Mouse (Mus musculus) ES-E14 (cell line): Measurements from ENCODE around the gene Pax5. TPM values are rescaled to one million over a fixed set of nuclear protein-coding genes. Genes with fewer than 3 reads are reported as not detected.

Experiments
- DNase-seq: peaks from one replicate; pipeline ENCODE4 v3.0.0-alpha.2; 2013; ENCODE audit warnings: low read depth, low spot score
- H3K27ac ChIP-seq: 2 replicates; pipeline ENCODE4 v1.5.1; 2012; ENCODE audit warnings: low read depth, mild to moderate bottlenecking, low read length, moderate library complexity, mixed read lengths; ENCODE audit not compliant: poor library complexity, insufficient read depth, severe bottlenecking
- H3K36me3 ChIP-seq: 2 replicates; pipeline ENCODE4 v1.6.1; 2012; ENCODE audit warnings: mild to moderate bottlenecking, low read length, moderate library complexity, mixed read lengths; ENCODE audit not compliant: control insufficient read depth, poor library complexity, insufficient read depth, severe bottlenecking
- H3K4me1 ChIP-seq, 2 experiments: fragments of 150-350 bp in 1 of 2; sonication (generic) in 1 of 2; 2 replicates each; pipeline ENCODE4 v1.6.1; 2012; ENCODE audit warnings: low read length in 2 of 2, mild to moderate bottlenecking in 1 of 2, mixed read lengths in 1 of 2; ENCODE audit not compliant: control insufficient read depth in 2 of 2, insufficient read depth in 2 of 2, poor library complexity in 1 of 2
- H3K4me3 ChIP-seq, 2 experiments: fragments of 150-350 bp in 1 of 2; sonication (generic) in 1 of 2; 2 replicates each; pipeline ENCODE4 v1.5.1; 2012; ENCODE audit warnings: low read length in 2 of 2, low read depth in 1 of 2, mild to moderate bottlenecking in 1 of 2, mixed read lengths in 1 of 2; ENCODE audit not compliant: insufficient read depth in 1 of 2, poor library complexity in 1 of 2, severe bottlenecking in 1 of 2
- H3K9ac ChIP-seq: 2 replicates; pipeline ENCODE4 v1.6.1; 2012; ENCODE audit warnings: low read depth, mild to moderate bottlenecking, low read length, mixed read lengths; ENCODE audit not compliant: poor library complexity, insufficient read depth, severe bottlenecking
- H3K9me3 ChIP-seq: fragments of 150-350 bp; sonication (generic); 2 replicates; pipeline ENCODE4 v1.6.1; 2012; ENCODE audit warnings: low read depth, mild to moderate bottlenecking, low read length; ENCODE audit not compliant: control insufficient read depth, insufficient read depth
- CHD2 ChIP-seq: IDR thresholded peaks from 2 replicates; pipeline ENCODE4 v1.6.1; 2014; ENCODE audit warnings: mild to moderate bottlenecking, low read depth, low read length, inconsistent platforms
- HCFC1 ChIP-seq: IDR thresholded peaks from 2 replicates; pipeline ENCODE4 v1.6.1; 2012; ENCODE audit warnings: low read length, inconsistent platforms, borderline replicate concordance; ENCODE audit not compliant: insufficient read depth
- MAFK ChIP-seq: IDR thresholded peaks from 2 replicates; pipeline ENCODE4 v1.6.1; 2014; ENCODE audit warnings: mild to moderate bottlenecking, low read depth, low read length, inconsistent platforms; ENCODE audit not compliant: insufficient read depth
- ZC3H11A ChIP-seq: IDR thresholded peaks from 2 replicates; pipeline ENCODE4 v1.6.1; 2012; ENCODE audit warnings: low read depth, mild to moderate bottlenecking, inconsistent platforms, low read length, borderline replicate concordance
- ZNF384 ChIP-seq: IDR thresholded peaks from 2 replicates; pipeline ENCODE4 v1.6.1; 2012; ENCODE audit warnings: low read depth, low read length, inconsistent platforms
- in situ Hi-C, 2 experiments: fragments of 600-800 bp; cut with MboI; formaldehyde crosslinking; loops; one replicate each; pipeline ENCODE4 v1.15.1; 2025; ENCODE audit warnings: low sequenced_read_pairs in 2 of 2, inconsistent platforms in 1 of 2; ENCODE audit not compliant: unreplicated experiment in 2 of 2
- total RNA-seq: library from RNA; depleted of rRNA; stranded (reverse); fragments of 300-350 nt; gene quantifications from 2 replicates; pipeline ENCODE4 v1.2.3, GENCODE M21; 2012

Gene Pax5
- total RNA-seq, 1 experiment, result 0.13 TPM

DNA sequence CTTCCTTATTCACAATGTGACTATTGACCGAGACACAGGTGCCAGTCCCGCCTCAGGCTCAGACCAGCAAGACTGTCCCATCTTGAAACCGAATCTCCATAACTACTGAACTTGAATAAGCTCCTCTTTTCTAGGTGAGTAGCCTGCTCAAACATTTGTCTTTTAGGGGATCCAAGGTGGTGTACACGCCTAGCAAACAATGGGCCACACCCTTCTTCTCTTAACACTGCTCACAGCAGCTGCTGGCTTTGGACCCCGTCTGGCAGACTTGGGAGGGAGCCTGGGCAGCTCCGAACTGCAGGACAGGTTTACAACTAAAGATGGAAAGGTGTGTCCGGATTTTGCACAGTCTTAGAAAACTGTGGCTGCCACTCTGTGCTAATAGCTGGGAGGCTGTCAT is 161.3 kb downstream of the Pax5 start:
- in situ Hi-C loops, result no loop called here
- Histone ChIP-seq H3K4me3 (no peak overlapping the region), H3K4me1 (peaks cover 7 to 30% of the 10 kb centered on the region in 2 experiments), H3K9ac (no peak overlapping the region), H3K27ac (no peak overlapping the region), H3K36me3 (no peaks in the 10 kb centered on the region), H3K9me3 (no peaks in the 10 kb centered on the region)
- DNase-seq, result no peak
- no peak for TF ChIP-seq MAFK
- no peak for TF ChIP-seq ZNF384
- TF ChIP-seq HCFC1, result no peak
- no peak for TF ChIP-seq CHD2
- TF ChIP-seq ZC3H11A, result no peak

DNA sequence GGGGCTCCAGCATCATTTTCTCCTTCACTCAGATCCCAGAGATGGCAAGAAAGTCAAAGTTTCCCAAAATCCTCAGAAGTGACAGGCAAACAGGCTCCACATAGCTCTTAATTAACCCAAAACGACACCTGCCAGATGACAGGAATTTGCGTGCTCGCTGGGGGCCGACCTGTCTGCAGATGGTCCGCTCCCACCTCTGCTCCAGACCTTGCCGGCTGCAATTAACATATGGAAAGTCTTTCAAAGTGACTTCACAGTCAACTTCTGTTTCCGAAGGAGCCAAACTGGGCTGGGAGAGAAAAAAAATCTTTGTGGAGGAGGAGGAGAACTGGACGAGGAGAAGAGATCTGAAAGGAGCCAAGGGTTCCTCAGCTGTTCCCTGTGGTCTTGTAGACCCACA is 164.6 kb downstream of the Pax5 start:
- Histone ChIP-seq H3K27ac (no peak overlapping the region), H3K9me3 (no peaks in the 10 kb centered on the region), H3K4me1 (peaks cover 7 to 38% of the 10 kb centered on the region in 2 experiments), H3K9ac (no peak overlapping the region), H3K36me3 (no peaks in the 10 kb centered on the region), H3K4me3 (no peak overlapping the region)
- TF ChIP-seq MAFK (no peak), ZC3H11A (no peak), CHD2 (no peak), ZNF384 (no peak), HCFC1 (no peak)
- in situ Hi-C loops, result no loop called here
- DNase-seq, result no peak

DNA sequence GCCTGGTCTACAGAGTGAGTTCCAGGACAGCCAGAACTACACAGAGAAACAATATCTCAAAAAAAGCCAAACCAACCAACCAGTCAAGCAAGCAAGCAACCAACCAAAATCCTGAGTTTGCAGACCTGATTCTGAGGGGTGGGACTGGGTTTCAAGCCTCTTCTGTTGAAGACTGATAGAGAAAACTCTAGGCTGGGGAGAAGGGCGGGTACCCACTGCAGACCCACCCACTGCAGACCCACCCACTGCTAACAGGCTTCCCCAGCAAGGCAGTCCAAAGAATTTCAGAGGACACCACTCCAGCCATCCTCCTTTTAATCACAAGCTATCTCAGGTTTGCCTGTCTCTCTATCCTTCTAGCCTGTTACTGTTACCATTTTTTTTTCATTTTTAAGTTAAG is 165.8 kb downstream of the Pax5 start:
- DNase-seq, result no peak
- no peak for TF ChIP-seq MAFK
- no peak for TF ChIP-seq ZNF384
- no peak for TF ChIP-seq HCFC1
- no peak for TF ChIP-seq ZC3H11A
- TF ChIP-seq CHD2, result no peak
- no peak overlapping the region for H3K4me3 ChIP-seq
- H3K36me3 ChIP-seq, result no peaks in the 10 kb centered on the region
- in situ Hi-C loops, result no loop called here
- peaks cover 5 to 34% of the 10 kb centered on the region in 2 experiments for H3K4me1 ChIP-seq
- no peaks in the 10 kb centered on the region for H3K9me3 ChIP-seq
- H3K9ac ChIP-seq, result no peak overlapping the region
- H3K27ac ChIP-seq, result no peak overlapping the region; the same call in 1 of the 2 replicates

- H3K27ac ChIP-seq, result peak overlapping the region; percentile 45
Measured at GRCm38 (mm10) chr4:44543880-44544279, 166.4 kb downstream of the Pax5 start.

More at GRCm38 (mm10) chr4:44543880-44544279, 166.4 kb downstream of the Pax5 start:
- Histone ChIP-seq H3K4me3 (peak overlapping the region in 1 of 2 experiments; percentile 40; a peak in 1 of 4 replicates), H3K36me3 (no peaks in the 10 kb centered on the region), H3K9me3 (no peaks in the 10 kb centered on the region), H3K9ac (no peak overlapping the region), H3K4me1 (peaks cover 4 to 30% of the 10 kb centered on the region in 2 experiments; a peak in 3 of 4 replicates)
- in situ Hi-C loops, result no loop called here
- DNase-seq, result no peak
- TF ChIP-seq HCFC1 (no peak), MAFK (no peak), CHD2 (no peak), ZNF384 (no peak), ZC3H11A (no peak)
